Mouse (Mus musculus): ENCODE results near the gene Astn2.

- TF ChIP-seq CTCF (IDR thresholded peaks at IDR 0.05; ENCODE audit: borderline replicate concordance, control insufficient read depth, extremely low read depth, insufficient read depth, low read length, poor library complexity) (no peak), POLR2A (IDR thresholded peaks at IDR 0.05; ENCODE audit: control insufficient read depth, extremely low read depth, insufficient read depth, low read length, poor library complexity) (no peak)
These were observed 348.7 kb downstream of the Astn2 start for GRCm38 (mm10) chr4:66055690-66056089.
